Mouse (Mus musculus) large intestine, adult 2 months (tissue): ENCODE data around the gene Odf3l2. TPM values are rescaled to one million over a fixed set of nuclear protein-coding genes. Genes with fewer than 3 reads are reported as not detected.

Experiments used
- DNase-seq: peaks from one replicate; pipeline ENCODE4 v3.0.0-alpha.2; 2012; ENCODE audit warnings: low read depth, low spot score
- WGBS: fragments of 180-500 bp; shearing (Covaris S2); methylation state at CpG from one replicate; pipeline ENCODE4 v1.1.7; 2018; 5-methylcytosine and 5-hydroxymethylcytosine counted together
- polyA plus RNA-seq: library from polyadenylated mRNA; depleted of rRNA; stranded (reverse); fragments of >200 nt; gene quantifications from 2 replicates; pipeline ENCODE4 v1.2.3, GENCODE M21; 2012

Odf3l2 gene
- polyA plus RNA-seq, 1 experiment = 0.06 TPM

DNA sequence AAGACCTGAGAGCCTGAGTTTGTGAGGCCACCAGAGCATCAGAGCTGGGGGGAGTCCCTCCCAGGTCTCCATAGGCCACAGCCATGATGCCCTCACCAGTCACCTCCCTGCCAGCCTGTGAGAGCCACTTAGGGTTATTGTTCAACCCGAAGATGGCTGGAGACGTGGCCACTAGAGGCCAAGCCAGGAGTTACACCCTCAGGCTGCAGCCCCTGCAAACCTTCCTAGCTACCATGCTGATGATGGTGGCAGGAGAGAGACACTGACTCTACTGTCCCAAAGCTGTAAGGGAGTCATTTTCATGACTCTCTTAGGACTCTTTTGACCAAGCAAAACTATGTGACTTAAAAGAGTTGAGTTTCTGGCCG is 26.5 kb upstream of the Odf3l2 start:
- no peak for DNase-seq
- WGBS = 49% methylated on average over 3 of the region's 3 CpGs

DNA sequence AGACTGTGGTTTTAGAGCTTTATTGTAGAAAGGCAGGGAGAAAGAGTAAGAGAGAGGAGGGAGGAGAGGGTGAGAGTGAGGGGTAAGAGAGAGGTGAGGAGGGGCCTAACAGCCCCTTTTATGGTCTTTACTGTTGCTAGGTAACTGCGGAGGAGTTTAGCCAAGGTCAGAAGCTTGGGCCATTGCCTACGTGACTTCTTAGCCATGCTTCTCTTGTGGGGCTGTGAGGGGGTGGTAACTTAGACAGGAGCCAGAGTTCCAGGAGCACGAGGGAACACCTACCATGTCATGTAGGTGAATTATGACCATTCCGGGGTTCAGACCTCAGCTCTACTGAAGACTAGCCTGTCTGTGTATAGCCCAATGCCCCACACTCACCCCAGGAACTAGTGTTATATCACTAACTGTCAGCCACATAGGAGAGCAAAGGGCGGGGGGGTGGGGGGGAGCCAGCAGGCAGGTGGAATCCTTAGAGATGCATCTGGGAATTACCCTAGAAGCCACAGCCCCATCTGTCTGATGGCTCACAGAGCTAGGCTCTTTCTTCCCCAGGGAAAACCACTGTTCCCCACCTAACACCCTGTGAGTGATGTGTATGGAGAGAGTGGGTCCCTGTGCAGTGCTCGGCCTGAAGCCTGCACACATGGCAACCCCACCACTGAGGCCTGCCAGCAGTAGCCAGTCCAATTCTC is 26.0 kb upstream of the Odf3l2 start:
- WGBS = 70% methylated on average over 6 of the region's 6 CpGs
- no peak for DNase-seq

DNA sequence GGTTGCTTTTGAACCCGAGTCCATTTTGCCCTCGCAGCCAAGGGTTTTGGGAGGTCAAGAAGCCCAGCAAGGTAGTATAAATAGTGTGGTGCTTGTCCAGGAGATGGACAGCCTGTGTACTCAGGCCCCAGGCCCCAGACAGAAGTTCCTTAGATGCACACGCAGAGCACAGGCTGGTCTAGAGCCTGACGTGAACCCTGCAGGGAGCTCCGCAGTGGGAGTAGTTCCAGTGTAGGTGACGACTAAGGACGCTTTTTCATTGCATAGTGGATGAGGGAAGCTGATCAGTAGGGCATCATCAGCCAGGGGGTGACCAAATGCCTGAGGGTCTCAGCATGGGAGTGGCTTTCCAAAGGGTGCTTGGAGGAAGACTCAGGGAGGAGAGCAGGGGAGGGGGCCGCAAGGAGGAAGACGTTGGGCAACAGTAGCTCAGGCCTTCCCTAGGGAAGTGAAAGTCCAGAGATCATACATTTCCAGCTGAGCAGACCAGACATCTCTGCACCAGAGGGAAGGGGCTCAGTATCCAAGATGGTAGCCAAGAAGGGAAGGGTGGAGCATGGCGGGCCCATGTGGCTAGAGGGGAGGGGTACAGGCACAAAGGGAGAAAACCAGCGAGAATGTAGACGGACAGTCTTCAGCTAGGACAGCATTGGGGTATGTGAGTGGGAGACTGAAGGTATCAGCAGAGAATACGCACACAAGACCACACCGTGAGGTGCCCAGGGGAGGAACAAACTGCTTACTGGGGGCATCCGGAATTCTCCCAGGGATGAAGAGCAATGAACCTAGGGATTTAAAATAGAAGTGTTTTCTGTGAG is 24.7 kb upstream of the Odf3l2 start:
- no peak for DNase-seq
- 33% methylated on average over 15 of the region's 15 CpGs for WGBS

DNA sequence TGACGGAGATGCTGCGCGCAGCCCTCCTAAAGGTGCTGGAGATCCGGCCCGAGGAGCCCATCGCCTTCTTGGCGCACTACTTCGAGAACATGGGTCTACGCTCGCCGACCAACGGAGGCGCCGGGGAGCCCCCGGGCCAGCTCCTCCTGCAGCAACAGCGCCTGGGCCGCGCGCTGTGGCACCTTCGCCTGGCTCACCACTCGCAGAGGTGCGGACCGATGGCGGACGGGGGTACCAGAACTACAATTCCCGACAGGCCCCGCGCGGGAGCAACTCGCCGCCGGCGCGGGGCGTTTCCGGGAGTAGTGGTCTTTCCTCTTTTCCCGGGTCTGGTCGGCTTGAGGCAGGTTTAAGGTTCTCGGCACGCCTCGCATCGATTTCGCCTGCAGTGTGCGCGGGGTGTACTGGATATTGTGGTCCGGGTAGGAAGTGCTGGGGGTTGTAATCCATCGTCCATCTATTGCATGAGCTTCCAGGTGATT is 24.1 kb upstream of the Odf3l2 start:
- under 1% methylated on average over 47 of the region's 47 CpGs for WGBS
- DNase-seq = no peak

DNA sequence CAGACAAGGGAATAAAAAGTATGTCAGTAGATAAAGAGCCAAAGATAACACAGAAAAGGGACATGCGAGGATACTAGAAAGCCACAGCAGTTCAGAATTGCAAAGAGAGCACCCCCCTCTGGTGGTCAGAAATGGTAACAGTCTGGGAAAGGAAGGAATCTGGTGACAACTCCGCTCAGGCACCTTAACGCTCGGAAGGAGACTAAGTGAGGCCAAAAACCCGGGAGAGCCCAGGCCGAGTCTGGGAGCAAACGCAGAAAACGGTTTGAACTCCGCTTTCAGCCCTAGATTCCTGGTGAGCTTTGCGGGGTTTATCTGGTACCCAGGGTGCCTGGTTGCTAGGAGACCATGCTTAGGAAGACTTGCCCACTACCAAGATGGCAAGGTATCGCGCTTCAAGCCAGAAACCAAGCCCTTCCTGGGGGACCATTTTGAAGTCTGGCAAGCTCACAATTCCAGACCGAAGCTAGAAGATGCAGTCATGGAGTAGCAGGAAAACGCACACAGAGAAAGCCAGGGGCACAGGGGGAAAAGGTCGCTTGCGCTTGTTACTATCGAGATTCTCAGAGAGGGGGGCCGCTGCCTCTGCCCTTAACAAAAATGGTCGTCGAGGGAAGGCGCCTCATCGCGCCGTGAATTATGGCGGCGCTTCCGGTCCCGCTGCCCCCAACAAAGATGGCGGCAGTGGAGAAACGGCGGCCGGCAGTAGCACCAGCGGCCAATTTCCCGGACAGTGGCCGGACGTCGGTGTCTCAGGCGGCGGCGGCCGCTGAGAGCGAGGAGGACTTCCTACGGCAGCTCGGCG is 23.4 kb upstream of the Odf3l2 start, which contains the start of gene Tpgs1:
Gene Tpgs1 (plus strand): TSS at position 599 of the 805 bp plus-strand sequence.
- peak; percentile 73 for DNase-seq
- under 1% methylated on average over 45 of the region's 45 CpGs for WGBS

DNA sequence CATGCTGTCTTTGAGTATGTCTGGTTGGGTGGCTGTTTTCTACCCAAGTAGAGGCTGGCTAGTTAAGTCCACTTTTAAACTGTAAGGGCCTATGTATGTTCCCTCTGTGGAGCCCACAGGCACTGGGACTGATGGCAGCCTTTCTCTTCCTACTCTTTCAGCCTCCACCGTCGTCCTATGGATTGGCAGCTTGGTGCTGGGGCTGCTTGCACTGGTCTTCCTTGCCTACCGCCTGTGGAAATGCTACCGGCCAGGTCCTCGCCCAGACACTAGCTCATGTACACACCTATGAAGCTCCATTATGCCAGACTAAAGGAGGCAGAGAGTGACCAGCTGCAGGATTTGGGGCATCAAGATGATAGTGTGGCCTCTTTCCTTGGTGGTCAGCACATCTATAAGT is 22.5 kb upstream of the Odf3l2 start:
- 81% methylated on average over 5 of the region's 5 CpGs for WGBS

DNA sequence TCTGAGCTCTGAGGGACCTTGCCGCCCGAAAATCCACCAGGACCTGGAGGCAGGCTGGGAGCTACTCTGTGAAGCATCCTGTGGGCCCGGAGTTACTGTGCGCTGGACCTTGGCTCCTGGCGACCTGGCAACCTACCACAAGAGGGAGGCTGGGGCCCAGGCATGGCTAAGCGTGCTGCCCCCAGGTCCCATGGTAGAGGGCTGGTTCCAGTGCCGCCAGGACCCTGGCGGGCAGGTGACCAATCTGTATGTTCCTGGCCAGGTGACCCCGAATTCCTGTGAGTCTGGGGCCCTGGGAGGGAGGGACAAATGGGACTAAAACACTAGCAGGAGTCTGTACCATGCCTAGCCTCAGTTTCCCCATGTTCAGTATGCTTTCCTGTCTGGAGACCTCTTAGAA is 21.0 kb upstream of the Odf3l2 start:
- WGBS = 66% methylated on average over 9 of the region's 9 CpGs
- DNase-seq = no peak

More for the DNA sequence above, 22.5 kb upstream of the Odf3l2 start:
- DNase-seq = no peak

DNA sequence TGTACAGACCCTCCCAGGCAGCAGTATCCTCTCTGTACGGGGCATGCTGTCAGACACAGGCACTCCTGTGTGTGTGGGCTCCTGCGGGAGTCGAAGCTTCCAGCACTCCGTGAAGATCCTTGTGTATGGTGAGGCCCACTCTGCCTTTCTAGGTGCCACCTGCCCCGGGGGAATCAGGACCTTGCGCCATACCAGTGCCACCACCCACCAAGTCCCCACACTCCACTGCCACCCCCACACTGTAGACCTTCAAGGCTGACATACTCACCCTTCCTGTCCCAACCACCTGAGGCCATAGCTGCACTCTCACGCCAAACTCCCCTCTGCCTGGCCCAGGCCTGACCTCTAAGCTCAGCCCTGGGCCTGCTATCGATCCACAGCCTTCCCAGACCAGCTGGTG is 19.5 kb upstream of the Odf3l2 start:
- WGBS = 78% methylated on average over 8 of the region's 8 CpGs
- DNase-seq = no peak

DNA sequence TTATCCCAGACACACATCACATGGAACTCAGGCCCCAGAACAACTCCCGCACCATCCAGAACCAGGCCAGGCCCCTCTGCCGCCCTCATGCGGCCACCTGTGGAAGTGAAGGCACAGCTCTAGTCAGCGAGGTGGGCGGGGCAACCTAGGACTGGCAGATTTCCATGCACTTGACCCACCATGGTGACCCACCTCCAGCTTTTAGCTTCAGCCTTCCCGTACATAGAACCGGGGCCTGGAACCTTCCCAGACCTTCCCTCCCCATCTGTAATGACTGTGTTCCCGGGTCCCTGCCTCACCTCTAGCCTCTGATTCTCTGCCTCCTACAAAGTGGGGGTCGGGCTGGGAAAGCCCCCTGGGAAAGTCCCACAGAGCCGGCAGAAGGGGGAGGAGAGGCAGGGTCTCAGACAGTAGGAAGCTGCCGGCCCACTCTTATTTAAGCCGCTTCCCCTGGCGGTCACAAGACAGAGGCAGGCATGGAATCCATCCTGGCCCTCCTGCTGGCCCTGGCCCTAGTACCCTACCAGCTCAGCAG is 18.7 kb upstream of the Odf3l2 start, which contains the start of gene Madcam1:
Gene Madcam1 (plus strand): TSS at position 429 of the 535 bp plus-strand sequence.
- DNase-seq = no peak
- WGBS = 17% methylated on average over 13 of the region's 13 CpGs

DNA sequence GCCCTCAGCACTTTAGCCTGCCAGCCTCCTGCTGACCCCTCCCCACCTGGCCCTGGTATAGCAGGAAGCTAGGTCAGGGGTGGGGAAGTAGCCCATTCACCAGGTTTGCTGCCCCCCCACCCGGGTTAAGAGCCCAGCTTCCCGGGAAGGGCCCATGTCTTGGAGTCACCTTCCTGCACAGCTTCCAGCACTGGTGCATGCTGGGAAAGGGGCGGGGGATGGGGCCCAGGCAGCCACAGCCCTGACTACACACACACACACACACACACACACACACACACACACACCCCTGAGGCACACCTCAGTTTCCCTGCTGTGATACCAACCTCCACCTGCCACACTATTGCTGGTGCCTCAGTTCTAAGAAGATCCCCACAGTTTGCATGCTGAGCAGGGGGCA is 16.3 kb upstream of the Odf3l2 start:
- WGBS = 43% methylated on average over 3 of the region's 3 CpGs
- no peak for DNase-seq

DNA sequence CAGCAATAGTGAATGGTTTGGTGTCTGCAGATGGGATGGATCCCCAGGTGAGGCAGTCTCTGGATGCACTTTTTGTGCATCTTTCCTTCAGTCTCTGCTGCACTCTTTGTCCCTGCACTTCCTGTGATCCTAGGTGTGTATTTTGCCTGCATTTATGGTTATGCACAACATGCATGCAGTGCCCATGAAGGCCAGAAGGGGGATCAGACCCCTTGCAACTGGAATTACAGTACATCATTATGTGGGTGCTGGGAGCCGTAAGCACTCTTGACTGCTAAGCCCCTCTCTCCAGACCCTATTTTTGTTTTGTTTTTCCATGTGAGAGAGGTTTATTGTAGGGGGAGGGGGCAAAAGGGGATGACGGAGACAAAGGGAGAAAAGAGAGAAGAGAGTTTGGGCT is 14.8 kb upstream of the Odf3l2 start:
- 77% methylated on average over 2 of the region's 2 CpGs for WGBS
- no peak for DNase-seq

DNA sequence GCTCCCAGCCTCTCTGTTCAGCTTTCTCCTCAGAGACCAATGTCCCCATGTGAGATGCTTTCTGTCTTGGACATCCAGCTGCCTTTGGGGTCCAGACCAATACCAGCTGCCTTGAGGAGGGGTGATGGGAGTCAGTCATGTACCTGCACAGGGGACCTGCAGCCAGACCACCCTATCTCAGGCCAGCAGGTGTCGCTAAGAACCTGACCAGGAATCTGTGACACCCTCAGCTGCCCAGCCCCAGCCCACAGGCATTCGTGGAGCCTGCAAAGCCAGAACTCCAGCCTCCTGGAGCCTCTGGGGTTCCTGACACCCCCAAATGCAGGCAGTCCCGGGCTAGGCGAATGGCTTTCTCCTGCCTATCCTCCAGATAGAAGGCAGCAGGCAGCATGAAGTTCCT is 13.3 kb upstream of the Odf3l2 start:
- no peak for DNase-seq
- WGBS = 19% methylated on average over 4 of the region's 4 CpGs

DNA sequence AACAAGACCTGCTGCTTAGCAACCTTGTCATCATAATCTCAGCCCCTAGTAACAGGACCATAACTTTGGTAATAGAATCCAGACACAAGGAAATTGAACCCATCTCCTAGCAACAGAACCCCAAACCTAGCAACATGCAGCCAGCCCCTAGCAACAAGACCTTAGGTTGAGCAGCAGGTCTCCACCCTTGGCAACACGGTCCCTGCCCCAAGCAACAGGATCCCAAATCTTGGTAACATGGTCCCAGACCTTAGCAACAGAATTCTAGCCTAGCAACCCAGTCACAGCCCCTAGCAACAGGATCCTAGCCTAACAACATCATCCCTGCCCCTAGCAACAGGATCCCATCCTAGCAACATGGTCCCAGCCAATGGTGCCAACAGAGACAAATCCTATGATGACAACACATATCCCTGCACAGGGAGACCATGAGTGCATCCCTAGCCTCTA is 9.4 kb upstream of the Odf3l2 start:
- 34% methylated on average over 1 of the region's 1 CpGs for WGBS
- no peak for DNase-seq

DNA sequence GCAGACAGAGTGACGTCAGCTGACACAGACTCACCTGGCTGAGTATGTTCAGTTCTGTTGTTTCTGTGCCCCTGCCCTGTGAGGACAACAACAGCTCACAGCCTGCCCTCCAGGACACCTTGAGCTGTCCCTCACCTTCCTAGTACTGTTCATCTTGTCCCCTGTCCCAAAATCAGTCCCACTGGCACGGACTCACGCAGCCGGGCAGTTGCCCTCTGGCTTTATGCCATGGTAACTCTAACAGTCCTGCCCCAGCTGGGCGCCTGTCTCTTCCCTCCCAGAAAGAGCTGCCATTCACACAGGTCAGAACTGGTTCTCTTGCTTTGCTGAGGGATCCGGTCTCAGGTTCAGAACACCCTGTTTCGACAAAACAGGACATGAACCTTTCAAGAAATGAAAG is 7.3 kb upstream of the Odf3l2 start:
- no peak for DNase-seq
- 65% methylated on average over 7 of the region's 7 CpGs for WGBS

DNA sequence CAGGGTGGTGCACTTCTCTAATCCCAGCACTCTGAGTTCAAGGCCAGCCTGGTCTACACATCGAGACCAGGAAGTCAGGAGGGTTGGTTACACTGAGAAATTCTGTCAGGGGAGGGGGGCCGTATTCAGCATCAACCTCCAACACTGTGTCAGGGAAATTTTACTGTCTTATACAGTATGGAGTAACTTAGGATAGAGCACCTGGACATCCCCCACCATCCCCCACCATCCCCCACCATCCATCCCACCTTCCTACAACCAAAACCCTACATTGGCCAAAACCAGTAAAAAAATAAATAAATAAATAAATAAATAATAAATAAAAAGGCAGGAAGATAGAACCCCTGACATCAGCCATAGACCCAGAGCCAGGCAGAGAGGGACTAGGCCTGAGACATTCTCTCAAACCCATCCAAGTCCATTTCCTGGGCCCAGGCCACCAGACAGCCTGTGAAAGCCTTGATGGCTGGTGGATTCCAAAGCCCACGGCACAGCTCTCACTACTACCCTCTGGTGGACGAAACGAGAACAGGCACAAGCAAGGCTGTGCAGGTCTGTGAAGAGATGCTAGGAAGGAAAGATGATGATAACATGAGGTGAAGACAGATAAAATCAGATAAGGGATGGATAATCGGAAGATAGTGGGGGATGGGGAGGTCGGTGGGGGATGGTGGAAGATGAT is 3.7 kb upstream of the Odf3l2 start:
- WGBS = 24% methylated on average over 7 of the region's 7 CpGs
- peak; percentile 39 for DNase-seq

DNA sequence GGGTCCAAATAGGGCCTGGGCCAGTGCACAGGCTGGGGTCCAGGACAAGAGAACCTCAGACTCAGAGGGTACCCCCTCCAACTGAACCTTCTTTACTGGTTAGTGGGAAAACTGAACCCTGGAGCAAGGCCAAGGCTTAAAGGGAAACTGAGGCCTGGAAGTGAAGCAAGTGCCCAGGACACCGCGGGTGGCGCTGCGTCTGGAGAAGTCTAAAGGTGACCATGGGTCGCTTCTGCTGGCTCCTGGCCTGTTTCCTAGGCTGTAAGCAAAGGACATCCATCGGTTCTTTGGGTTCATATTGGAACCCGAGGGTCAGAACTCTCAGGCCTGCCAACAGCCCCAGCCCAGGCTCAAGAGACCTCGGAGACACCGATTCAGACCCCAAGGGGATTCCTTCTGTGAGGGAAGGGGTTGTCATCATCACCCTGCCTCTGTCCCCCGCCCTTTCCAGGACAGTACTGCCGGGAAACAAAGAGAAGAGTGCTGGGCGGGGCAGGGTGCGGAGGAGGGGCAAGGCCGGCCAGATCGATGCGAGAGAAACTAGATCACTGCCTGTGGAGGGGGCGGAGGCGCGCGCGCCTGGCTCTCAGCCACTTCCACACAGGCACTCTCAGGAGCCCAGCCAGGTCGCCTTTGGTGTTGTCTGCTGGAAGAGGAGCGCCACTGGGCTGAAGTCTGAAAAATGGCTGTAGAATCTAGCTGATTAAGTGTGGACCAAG is 6.9 kb downstream of the Odf3l2 start:
- no peak for DNase-seq
- WGBS = 7% methylated on average over 23 of the region's 23 CpGs

DNA sequence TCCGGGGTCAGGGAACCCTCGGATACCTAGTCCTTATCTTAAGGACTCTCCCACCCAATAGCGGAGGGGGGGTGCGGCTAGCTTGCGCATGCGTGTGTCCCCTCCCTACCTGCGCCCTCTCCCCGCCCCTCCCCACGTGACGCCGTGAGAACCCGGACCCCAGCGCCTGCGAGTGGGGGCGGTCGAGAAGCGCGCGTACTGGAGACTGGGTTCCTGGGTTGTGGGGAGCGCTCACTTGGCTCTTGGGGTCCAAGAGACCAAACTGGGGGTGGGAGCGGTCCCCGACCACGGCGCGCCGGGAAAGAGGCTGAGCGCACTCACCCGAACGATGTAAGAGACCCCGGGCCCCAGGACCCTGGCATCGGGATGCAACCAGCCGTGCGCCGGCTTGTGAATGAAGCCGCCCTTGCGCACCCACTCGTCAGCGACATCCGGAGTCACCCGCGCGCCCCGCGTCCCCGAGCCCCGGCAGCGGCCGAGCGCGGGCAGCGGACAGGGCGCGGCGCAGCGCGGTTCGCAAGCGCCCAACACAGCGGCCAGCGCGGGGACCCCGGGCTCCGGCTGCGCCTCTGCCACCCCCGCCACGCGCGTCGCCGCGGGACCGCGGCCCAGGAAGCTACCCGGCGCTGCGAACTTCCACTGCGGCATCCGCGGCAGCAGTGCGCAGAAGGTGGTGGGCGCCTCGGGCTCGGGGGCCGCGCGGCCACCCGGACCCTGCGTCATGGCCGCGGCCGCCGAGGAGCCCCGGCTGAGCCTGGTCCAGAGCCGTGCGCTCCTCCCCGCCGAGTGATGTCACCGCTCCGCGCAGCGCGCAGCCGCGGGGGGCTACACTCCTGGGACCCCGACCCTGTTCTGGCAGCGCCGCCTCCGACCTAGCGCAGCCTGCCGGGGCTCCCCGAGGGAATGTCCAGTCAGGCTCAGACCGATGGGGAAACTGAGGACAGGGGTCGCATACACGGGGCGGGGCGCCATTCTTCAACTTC is 8.1 kb downstream of the Odf3l2 start, which contains the start of gene Shc2:
Gene Shc2 (minus strand): TSS at position 791 of the 983 bp plus-strand sequence.
- no peak for DNase-seq
- WGBS = 2% methylated on average over 116 of the region's 116 CpGs
